Mouse (Mus musculus) myocyte (in vitro differentiated cells): Measurements from ENCODE around the gene Tmem42.

Experiments
- E2F4 ChIP-seq: IDR thresholded peaks from one replicate; pipeline ENCODE4 v1.6.1; 2011; ENCODE audit warnings: mild to moderate bottlenecking, control low read depth, moderate library complexity; ENCODE audit not compliant: insufficient read depth
- MAX ChIP-seq: IDR thresholded peaks from one replicate; pipeline ENCODE4 v1.6.1; 2011; ENCODE audit warnings: low read depth, mild to moderate bottlenecking, control low read depth
- MYOD1 ChIP-seq, 3 experiments: IDR thresholded peaks; one replicate each; pipeline ENCODE4 v1.6.1; 2011; ENCODE audit warnings: control low read depth in 2 of 3, low read depth in 2 of 3, mild to moderate bottlenecking in 2 of 3, moderate library complexity in 1 of 3; ENCODE audit not compliant: insufficient read length in 2 of 3, control insufficient read depth in 1 of 3
- MYOG ChIP-seq, 3 experiments: IDR thresholded peaks; one replicate each; pipeline ENCODE4 v1.6.1; 2011; ENCODE audit warnings: control low read depth in 2 of 3, low read depth in 2 of 3, mild to moderate bottlenecking in 2 of 3; ENCODE audit not compliant: insufficient read length in 2 of 3, control insufficient read depth in 1 of 3, insufficient read depth in 1 of 3
- POLR2A ChIP-seq: IDR thresholded peaks from one replicate; pipeline ENCODE4 v1.6.1; 2011; ENCODE audit warnings: low read depth, mild to moderate bottlenecking, control low read depth, moderate library complexity; ENCODE audit not compliant: insufficient read length
- POLR2AphosphoS2 ChIP-seq: IDR thresholded peaks from one replicate; pipeline ENCODE4 v1.6.1; 2011; ENCODE audit warnings: low read depth, control low read depth; ENCODE audit not compliant: insufficient read length
- SRF ChIP-seq: IDR thresholded peaks from one replicate; pipeline ENCODE4 v1.6.1; 2011; ENCODE audit warnings: low read depth; ENCODE audit not compliant: control insufficient read depth, insufficient read length
- TCF3 ChIP-seq: IDR thresholded peaks from one replicate; pipeline ENCODE4 v1.6.1; 2011; ENCODE audit warnings: low read depth, control low read depth; ENCODE audit not compliant: insufficient read length
- USF1 ChIP-seq: IDR thresholded peaks from one replicate; pipeline ENCODE4 v1.6.1; 2011; ENCODE audit warnings: low read depth, mild to moderate bottlenecking, control low read depth, moderate library complexity

GRCm38 (mm10) chr9:123034426-123034825, 13.3 kb downstream of the Tmem42 start, which contains the start of gene Tgm4:
- TF ChIP-seq MYOG (IDR thresholded peaks at IDR 0.05; ENCODE audit: control insufficient read depth in 1 of 3, insufficient read depth in 1 of 3, insufficient read length in 2 of 3, low read depth in 2 of 3) (no peak), MAX (no peak), TCF3 (no peak), E2F4 (no peak), USF1 (no peak), POLR2A (no peak), POLR2AphosphoS2 (no peak), SRF (no peak), MYOD1 (IDR thresholded peaks at IDR 0.05; ENCODE audit: control insufficient read depth in 1 of 3, insufficient read length in 2 of 3, low read depth in 2 of 3) (no peak)
